Mouse (Mus musculus) liver, adult 2 months (tissue): ENCODE data around the gene Fam43a.

ENCODE experiments used
- CTCF ChIP-seq: fragments of 200-500 bp; IDR thresholded peaks from 2 replicates; pipeline ENCODE4 v1.5.1; 2011; ENCODE audit warnings: low read depth, low read length, control low read depth
- POLR2A ChIP-seq: fragments of 200-500 bp; IDR thresholded peaks from 2 replicates; pipeline ENCODE4 v1.6.1; 2011; ENCODE audit warnings: low read length, control low read depth; ENCODE audit not compliant: insufficient read depth; ENCODE audit errors: extremely low read depth

DNA sequence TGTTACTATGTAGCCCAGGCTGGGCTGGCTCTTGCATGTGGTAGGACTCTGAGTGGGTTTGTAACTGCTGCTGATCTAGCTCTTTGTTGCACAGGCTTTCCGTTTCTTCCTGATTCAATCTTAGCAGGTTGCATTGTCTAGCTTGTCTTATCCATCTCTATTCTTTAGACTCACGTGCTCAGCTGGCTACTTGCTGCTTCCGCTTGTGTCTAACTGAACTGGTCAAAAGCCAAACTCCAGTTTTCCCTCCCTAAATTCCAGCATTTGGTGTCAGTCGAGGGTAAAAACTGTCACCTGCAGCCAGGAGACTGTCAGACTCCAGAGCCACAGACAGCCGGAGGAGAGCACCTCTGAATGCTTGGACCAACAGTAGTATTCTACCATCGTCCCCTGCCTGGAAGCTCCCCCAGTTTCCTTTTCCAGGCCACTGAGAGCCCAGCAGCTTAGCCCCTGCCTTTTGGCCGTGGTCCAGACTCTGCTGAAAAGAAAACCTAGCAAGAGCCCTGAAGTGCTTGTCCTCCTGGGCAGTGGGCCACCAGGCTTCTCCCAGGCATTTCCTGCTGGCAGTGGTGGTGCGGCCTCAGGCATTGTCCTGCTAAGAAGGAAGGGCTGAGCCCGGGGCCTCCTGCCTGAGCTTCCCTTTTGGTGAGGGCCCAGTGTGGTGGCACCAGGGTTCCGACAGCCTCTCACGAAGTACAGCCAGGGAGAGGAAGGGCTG lies 46.7 kb upstream of the Fam43a start:
- no peak for TF ChIP-seq CTCF
- no peak for TF ChIP-seq POLR2A
